Mouse (Mus musculus) megakaryocyte, embryonic 14.5 days (primary cell): ENCODE results near the gene Cobll1.

Experiments used
- FLI1 ChIP-seq: IDR thresholded peaks from 2 replicates; pipeline ENCODE4 v1.6.1; 2012; ENCODE audit warnings: low read length, inconsistent platforms, mixed read lengths
- GATA1 ChIP-seq: IDR thresholded peaks from 3 replicates; pipeline ENCODE4 v1.6.1; 2012; ENCODE audit warnings: mixed read lengths, low read length, inconsistent platforms, borderline replicate concordance

DNA sequence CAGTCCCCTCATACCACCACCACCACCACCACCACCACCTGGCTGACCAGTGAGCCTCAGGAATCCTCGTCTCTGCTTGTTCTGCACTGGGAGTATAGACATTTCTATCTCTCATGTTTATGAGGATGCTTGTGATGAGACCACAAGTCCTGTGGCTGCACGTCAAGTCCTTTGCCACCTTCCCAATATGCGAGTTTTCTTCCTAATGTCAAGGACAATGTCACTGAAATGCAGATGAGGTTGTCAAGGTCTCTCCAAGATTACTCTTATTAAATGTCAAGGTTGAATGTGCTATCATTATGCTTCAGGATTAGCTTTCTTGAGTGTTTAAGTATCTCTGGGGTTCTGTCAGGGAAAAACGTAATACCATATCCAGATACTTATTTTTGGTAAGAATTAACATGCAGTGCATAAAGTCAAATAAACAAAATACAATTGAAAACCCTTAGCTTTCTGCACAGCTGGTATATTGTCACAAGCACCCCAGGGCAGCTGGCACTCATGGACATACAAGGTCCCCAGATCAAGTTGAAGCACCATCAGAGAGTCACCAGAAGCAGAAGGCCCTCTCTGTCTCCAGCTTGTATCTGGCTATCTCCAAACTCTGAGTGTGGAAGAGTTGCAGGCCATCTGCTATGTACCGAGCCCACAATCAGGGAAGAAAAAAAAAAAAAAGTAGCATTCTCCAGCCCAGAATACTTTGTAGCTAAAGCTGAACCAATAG is 27.5 kb upstream of the Cobll1 start:
- no peak for TF ChIP-seq GATA1
- TF ChIP-seq FLI1, result no peak
